Mouse (Mus musculus) lung, embryonic 14.5 days (tissue): ENCODE results near the gene Zfp148. TPM values are rescaled to one million over a fixed set of nuclear protein-coding genes. Genes with fewer than 3 reads are reported as not detected.

Experiments
- ATAC-seq: fragments of 200-750 bp; cut with Nextera tagmentation; 2 replicates; pipeline ENCODE4 v1.8.0; 2017; ENCODE audit warnings: mild to moderate bottlenecking, moderate TSS enrichment, moderate library complexity; ENCODE audit not compliant: insufficient read depth
- DNase-seq: peaks from one replicate; pipeline ENCODE4 v3.0.0-alpha.2; 2015
- H3K27ac ChIP-seq: fragments of 300-500 bp; sonication (generic); 2 replicates; pipeline ENCODE4 v1.5.1; 2014; ENCODE audit warnings: low read depth, mild to moderate bottlenecking, moderate library complexity
- H3K27me3 ChIP-seq: fragments of 300-500 bp; sonication (generic); 2 replicates; pipeline ENCODE4 v1.6.1; 2014; ENCODE audit warnings: low read length, control low read depth; ENCODE audit not compliant: insufficient read depth
- H3K36me3 ChIP-seq: fragments of 300-500 bp; sonication (generic); 2 replicates; pipeline ENCODE4 v1.6.1; 2014; ENCODE audit warnings: control low read depth; ENCODE audit not compliant: insufficient read depth
- H3K4me1 ChIP-seq: fragments of 300-500 bp; sonication (generic); 2 replicates; pipeline ENCODE4 v1.6.1; 2014; ENCODE audit warnings: antibody characterized with exemption, control low read depth; ENCODE audit not compliant: insufficient read depth
- H3K4me2 ChIP-seq: fragments of 300-500 bp; sonication (generic); 2 replicates; pipeline ENCODE4 v1.6.1; 2014; ENCODE audit warnings: mild to moderate bottlenecking
- H3K4me3 ChIP-seq: fragments of 300-500 bp; sonication (generic); 2 replicates; pipeline ENCODE4 v1.5.1; 2014; ENCODE audit warnings: low read depth, low read length
- H3K9ac ChIP-seq: fragments of 300-500 bp; sonication (generic); 2 replicates; pipeline ENCODE4 v1.6.1; 2014
- H3K9me3 ChIP-seq: fragments of 300-500 bp; sonication (generic); 2 replicates; pipeline ENCODE4 v1.6.1; 2016; ENCODE audit warnings: low read depth, low read length, control low read depth
- CTCF ChIP-seq: IDR thresholded peaks from 2 replicates; pipeline ENCODE4 v1.5.1; 2016; ENCODE audit warnings: antibody characterized with exemption, low read depth
- whole genome bisulfite sequencing: fragments of 180-500 bp; shearing (Covaris S2); extraction: QIAGEN DNeasy Blood & Tissue Kit; methylation state at CpG from one replicate; pipeline ENCODE4 v1.1.7; 2014; 5-methylcytosine and 5-hydroxymethylcytosine counted together
- polyA plus RNA-seq: library from polyadenylated mRNA; unstranded; fragments of >200 nt; fragmentation: Nextera tagmentation; extraction: Ambion mirVana; gene quantifications from 2 replicates; pipeline ENCODE4 v1.2.1, GENCODE M21; 2014

Zfp148 gene
- polyA plus RNA-seq, 1 experiment from 2014 or later: 50.3 TPM

GRCm38 (mm10) chr16:33415607-33416006, 35.0 kb downstream of the Zfp148 start:
- DNase-seq (no peak), ATAC-seq (no peak)
- peaks cover 4% of the 10 kb centered on the region; the same call in 1 of the 2 replicates for H3K4me1 ChIP-seq
- 62% methylated on average over 5 of the region's 5 CpGs for WGBS
- no peak overlapping the region for H3K27ac ChIP-seq
- TF ChIP-seq CTCF: no peak
- no peaks in the 10 kb centered on the region for H3K36me3 ChIP-seq
- no peaks in the 10 kb centered on the region for H3K9me3 ChIP-seq
- no peak overlapping the region for H3K4me3 ChIP-seq
- no peak overlapping the region for H3K4me2 ChIP-seq
- H3K27me3 ChIP-seq: no peaks in the 10 kb centered on the region
- H3K9ac ChIP-seq: no peak overlapping the region

GRCm38 (mm10) chr16:33428327-33428726, 47.7 kb downstream of the Zfp148 start:
- 85% methylated on average over 3 of the region's 3 CpGs for WGBS
- DNase-seq (no peak), ATAC-seq (no peak)
- Histone ChIP-seq H3K27me3 (no peaks in the 10 kb centered on the region), H3K4me2 (no peak overlapping the region), H3K9ac (no peak overlapping the region), H3K27ac (no peak overlapping the region), H3K9me3 (no peaks in the 10 kb centered on the region), H3K36me3 (peaks cover 30% of the 10 kb centered on the region), H3K4me3 (no peak overlapping the region), H3K4me1 (no peaks in the 10 kb centered on the region)
- no peak for TF ChIP-seq CTCF

- 80% methylated on average over 2 of the region's 2 CpGs for WGBS
- no peak for TF ChIP-seq CTCF
These were observed 51.0 kb downstream of the Zfp148 start for GRCm38 (mm10) chr16:33431660-33432059.

GRCm38 (mm10) chr16:33441065-33441464, 60.4 kb downstream of the Zfp148 start:
- Histone ChIP-seq H3K36me3 (peaks cover 16% of the 10 kb centered on the region), H3K4me2 (no peak overlapping the region), H3K4me3 (no peak overlapping the region), H3K27me3 (no peaks in the 10 kb centered on the region), H3K4me1 (no peaks in the 10 kb centered on the region), H3K9ac (no peak overlapping the region), H3K9me3 (no peaks in the 10 kb centered on the region), H3K27ac (no peak overlapping the region)
- 85% methylated on average over 6 of the region's 6 CpGs for WGBS
- ATAC-seq: no peak
- no peak for TF ChIP-seq CTCF
- DNase-seq: no peak

More at GRCm38 (mm10) chr16:33431660-33432059, 51.0 kb downstream of the Zfp148 start:
- no peak overlapping the region for H3K4me3 ChIP-seq
- H3K27me3 ChIP-seq: no peaks in the 10 kb centered on the region
- H3K4me1 ChIP-seq: no peaks in the 10 kb centered on the region
- no peak for DNase-seq
- no peaks in the 10 kb centered on the region for H3K9me3 ChIP-seq
- H3K4me2 ChIP-seq: no peak overlapping the region
- no peak for ATAC-seq
- peaks cover 34% of the 10 kb centered on the region for H3K36me3 ChIP-seq
- H3K9ac ChIP-seq: no peak overlapping the region
- no peak overlapping the region for H3K27ac ChIP-seq

GRCm38 (mm10) chr16:33446830-33447229, 66.2 kb downstream of the Zfp148 start:
- DNase-seq: no peak
- no peak for ATAC-seq
- no peak for TF ChIP-seq CTCF
- Histone ChIP-seq H3K27me3 (no peaks in the 10 kb centered on the region), H3K27ac (no peak overlapping the region), H3K9me3 (no peaks in the 10 kb centered on the region), H3K4me2 (no peak overlapping the region), H3K36me3 (peaks cover 4% of the 10 kb centered on the region; the same call in 1 of the 2 replicates), H3K4me3 (no peak overlapping the region), H3K4me1 (no peaks in the 10 kb centered on the region), H3K9ac (no peak overlapping the region)
- 56% methylated on average over 5 of the region's 5 CpGs for WGBS

- H3K4me2 ChIP-seq: no peak overlapping the region
- no peaks in the 10 kb centered on the region for H3K9me3 ChIP-seq
- H3K27me3 ChIP-seq: no peaks in the 10 kb centered on the region
- no peak overlapping the region for H3K4me3 ChIP-seq
- DNase-seq (no peak), ATAC-seq (no peak)
- 73% methylated on average over 2 of the region's 2 CpGs for WGBS
- no peaks in the 10 kb centered on the region for H3K4me1 ChIP-seq
- H3K9ac ChIP-seq: no peak overlapping the region
- H3K27ac ChIP-seq: no peak overlapping the region
- H3K36me3 ChIP-seq: peaks cover 13% of the 10 kb centered on the region
- no peak for TF ChIP-seq CTCF
These were observed 73.2 kb downstream of the Zfp148 start for GRCm38 (mm10) chr16:33453826-33454225.

GRCm38 (mm10) chr16:33454306-33454705, 73.7 kb downstream of the Zfp148 start:
- ATAC-seq: no peak
- WGBS: 81% methylated on average over 2 of the region's 2 CpGs

GRCm38 (mm10) chr16:33455263-33455910, 74.8 kb downstream of the Zfp148 start:
- ATAC-seq: no peak
- H3K4me1 ChIP-seq: no peaks in the 10 kb centered on the region
- H3K4me3 ChIP-seq: no peak overlapping the region

More at GRCm38 (mm10) chr16:33454306-33454705, 73.7 kb downstream of the Zfp148 start:
- no peak overlapping the region for H3K27ac ChIP-seq
- TF ChIP-seq CTCF: no peak
- H3K9ac ChIP-seq: no peak overlapping the region
- H3K4me2 ChIP-seq: no peak overlapping the region
- H3K9me3 ChIP-seq: no peaks in the 10 kb centered on the region
- H3K27me3 ChIP-seq: no peaks in the 10 kb centered on the region
- peaks cover 16% of the 10 kb centered on the region for H3K36me3 ChIP-seq
- H3K4me1 ChIP-seq: no peaks in the 10 kb centered on the region
- no peak for DNase-seq
- H3K4me3 ChIP-seq: no peak overlapping the region

More at GRCm38 (mm10) chr16:33455263-33455910, 74.8 kb downstream of the Zfp148 start:
- no peak for TF ChIP-seq CTCF
- WGBS: 79% methylated on average over 6 of the region's 6 CpGs
- Histone ChIP-seq H3K4me2 (no peak overlapping the region), H3K36me3 (peaks cover 27% of the 10 kb centered on the region), H3K9ac (no peak overlapping the region), H3K9me3 (no peaks in the 10 kb centered on the region), H3K27ac (no peak overlapping the region), H3K27me3 (no peaks in the 10 kb centered on the region)
- no peak for DNase-seq
